Mouse (Mus musculus) megakaryocyte, embryonic 14.5 days (primary cell): ENCODE data around the gene Cntnap2.

Experiments used
- FLI1 ChIP-seq: IDR thresholded peaks from 2 replicates; pipeline ENCODE4 v1.6.1; 2012; ENCODE audit warnings: low read length, inconsistent platforms, mixed read lengths
- GATA1 ChIP-seq: IDR thresholded peaks from 3 replicates; pipeline ENCODE4 v1.6.1; 2012; ENCODE audit warnings: mixed read lengths, low read length, inconsistent platforms, borderline replicate concordance

GRCm38 (mm10) chr6:46763481-46763880, 1704.3 kb downstream of the Cntnap2 start:
- TF ChIP-seq GATA1: no peak
- TF ChIP-seq FLI1: no peak
